Mouse (Mus musculus) thymus, postnatal 4 days (tissue): ENCODE measurements at regions not wholly inside any gene's neighbourhood (a gene's known extent, or its start where the extent isn't known, plus 50 kb on each side); places are given as distances from the start of the nearest gene placed in this dataset.

Source experiments
- DNase-seq: peaks from one replicate; pipeline ENCODE4 v3.0.0; 2021

- DNase-seq = no peak
Observed at GRCm38 (mm10) chr10:19187716-19188081, 168.6 kb upstream of the Olig3 start.

GRCm38 (mm10) chr10:19187084-19187615 lies 169.2 kb upstream of the Olig3 start:
- DNase-seq = peak; percentile 58

GRCm38 (mm10) chr10:19185790-19186581 lies 170.3 kb upstream of the Olig3 start:
- peak; percentile 70 for DNase-seq

DNA sequence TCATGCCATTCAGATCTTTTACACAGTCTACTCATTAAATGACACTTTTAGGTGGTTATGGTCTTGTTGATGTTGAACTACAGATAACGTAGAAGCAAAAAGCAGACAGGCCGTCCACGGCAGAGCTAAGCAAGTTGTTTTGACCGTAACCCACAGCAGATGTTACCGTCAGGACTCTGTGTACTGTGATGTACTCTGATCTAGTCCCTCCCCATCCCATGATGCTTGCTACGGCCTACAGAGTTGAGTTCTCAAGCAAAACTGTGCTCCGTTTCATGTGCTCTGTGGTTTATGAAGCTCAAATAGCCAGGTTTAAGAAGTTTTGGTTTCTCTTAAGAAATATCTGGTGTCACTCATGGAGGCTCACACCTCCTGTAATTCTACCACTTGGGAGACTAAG lies 169.4 kb upstream of the Tnfaip3 start:
- DNase-seq = peak; percentile 54

GRCm38 (mm10) chr10:19177895-19178294 lies 162.4 kb upstream of the Tnfaip3 start:
- no peak for DNase-seq

DNA sequence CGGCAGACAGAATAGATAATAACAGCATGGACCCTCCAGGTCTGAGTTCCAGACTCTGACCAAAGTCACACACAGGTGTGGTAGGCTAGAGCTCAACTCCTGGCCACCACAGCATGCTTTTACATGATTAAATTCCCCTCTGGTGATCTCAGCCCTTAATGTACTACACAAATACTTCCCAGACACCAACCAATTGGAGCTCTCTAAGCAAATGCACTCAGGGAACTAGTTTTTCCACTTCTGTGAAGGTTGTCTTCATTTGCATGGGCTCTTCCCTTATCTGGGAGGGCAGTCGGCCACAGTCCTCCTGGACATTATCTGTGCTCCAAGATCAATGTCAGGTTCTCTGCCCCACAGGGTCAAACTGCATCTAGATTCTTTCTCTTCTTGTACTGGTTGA lies 162.0 kb upstream of the Tnfaip3 start:
- no peak for DNase-seq

DNA sequence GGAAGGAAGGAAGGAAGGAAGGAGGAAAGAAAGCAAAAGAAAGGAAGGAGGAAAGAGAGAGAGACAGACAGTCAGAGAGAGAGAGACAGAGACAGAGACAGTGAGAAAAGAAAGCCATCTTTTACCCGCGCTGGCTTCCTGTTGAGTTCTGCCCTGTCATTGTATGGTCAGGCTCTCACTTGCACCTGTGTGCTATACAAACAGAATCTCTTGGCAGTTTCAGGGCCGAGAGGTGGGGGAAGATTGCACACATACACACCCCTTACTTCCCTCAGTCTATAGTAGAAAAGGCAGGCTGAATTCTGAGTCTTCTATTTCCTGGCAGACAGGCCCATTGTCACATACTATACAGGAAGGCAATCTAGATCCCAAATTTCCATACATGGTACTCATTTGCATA lies 160.8 kb upstream of the Tnfaip3 start:
- no peak for DNase-seq

DNA sequence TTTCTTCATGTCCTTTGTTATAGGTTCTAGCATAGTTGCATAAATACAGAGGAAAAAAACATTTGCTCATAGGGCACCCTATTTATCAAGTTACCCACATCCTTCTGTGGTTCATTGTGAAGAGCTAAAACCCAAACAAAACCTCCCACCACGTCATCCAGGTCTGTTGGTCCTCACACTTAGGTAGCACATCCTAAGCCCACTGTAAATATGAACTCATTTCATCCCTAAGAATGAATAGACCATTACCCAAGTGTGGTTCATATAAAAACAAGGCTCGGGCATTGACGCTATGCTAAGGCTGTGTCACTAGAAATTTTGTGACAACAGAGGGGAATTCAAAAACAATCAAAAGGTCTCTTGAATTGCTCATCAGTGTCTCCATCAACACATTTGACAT lies 156.4 kb upstream of the Tnfaip3 start:
- no peak for DNase-seq

- no peak for DNase-seq
Observed at GRCm38 (mm10) chr10:19170596-19170995, 155.1 kb upstream of the Tnfaip3 start.

GRCm38 (mm10) chr10:19169272-19169671 lies 153.8 kb upstream of the Tnfaip3 start:
- no peak for DNase-seq

DNA sequence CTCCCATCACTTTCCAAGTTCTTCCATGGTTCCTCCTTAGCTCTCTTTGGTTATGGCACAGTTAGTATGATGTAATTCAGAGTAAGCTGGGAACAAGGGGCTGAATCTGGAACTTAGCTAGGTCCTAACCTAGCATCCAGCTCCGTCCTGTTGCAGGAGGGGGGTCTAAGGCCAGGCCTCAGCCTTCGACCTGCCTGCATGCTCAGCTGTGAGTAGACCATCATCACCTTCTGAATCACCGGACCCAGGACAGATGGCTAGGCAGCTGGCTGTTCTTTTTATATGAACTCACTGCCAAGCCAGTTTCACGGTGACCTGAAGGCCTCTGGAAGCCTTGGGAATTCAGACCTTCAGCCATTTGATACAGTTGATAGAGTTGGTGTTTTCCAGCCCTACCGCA lies 152.9 kb upstream of the Tnfaip3 start:
- no peak for DNase-seq

DNA sequence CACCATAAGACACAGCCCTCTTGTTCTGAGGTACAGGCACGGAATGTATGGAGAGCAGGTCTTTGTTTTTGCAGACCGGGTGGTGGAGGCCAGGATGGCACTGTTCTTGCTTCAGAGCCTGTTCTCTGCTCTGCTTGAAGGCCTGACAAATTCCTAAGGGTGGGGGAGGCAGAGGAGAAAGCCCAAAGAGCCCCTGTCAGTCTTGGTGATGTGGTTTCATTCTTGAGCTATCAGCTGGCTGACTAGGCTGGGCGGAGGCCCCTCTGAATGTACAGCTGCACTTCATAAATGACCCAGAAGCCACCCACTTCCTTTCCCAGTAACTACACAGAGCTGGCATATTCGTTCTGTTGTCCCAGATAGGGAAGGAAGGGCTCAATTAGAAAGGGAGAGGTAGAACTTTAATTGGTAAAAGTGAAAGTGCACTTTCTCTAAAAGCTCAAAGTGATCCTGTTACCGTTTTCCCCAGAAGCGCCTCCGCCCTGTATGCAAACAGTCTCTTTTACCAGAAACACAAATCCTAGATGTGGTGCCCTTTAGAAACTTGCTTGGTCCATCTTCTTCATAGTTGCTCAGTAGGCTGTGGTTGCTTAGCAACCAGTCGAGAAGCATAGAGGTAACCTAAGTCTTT lies 152.3 kb upstream of the Tnfaip3 start:
- DNase-seq = peak; percentile 56

- no peak for DNase-seq
Observed at GRCm38 (mm10) chr10:19167101-19167500, 151.6 kb upstream of the Tnfaip3 start.

DNA sequence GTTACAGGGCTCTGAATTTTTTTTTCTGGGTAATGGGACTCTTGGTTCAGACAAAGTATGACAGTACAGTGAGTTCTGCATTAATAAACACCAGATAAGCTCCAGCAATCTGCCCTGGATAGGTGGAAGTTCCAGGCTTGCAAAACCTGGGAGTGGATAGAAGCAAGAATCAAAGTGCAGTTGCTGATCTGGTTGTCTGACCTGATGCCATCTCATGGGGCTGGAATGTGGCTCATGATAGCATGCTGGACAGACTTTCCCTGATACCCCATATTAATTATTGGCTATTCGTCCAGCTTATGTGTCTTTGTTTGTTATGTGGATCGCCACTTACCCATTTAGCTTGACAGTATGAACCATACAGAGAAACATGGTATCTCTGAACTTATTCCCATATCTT lies 146.6 kb upstream of the Tnfaip3 start:
- DNase-seq = no peak

DNA sequence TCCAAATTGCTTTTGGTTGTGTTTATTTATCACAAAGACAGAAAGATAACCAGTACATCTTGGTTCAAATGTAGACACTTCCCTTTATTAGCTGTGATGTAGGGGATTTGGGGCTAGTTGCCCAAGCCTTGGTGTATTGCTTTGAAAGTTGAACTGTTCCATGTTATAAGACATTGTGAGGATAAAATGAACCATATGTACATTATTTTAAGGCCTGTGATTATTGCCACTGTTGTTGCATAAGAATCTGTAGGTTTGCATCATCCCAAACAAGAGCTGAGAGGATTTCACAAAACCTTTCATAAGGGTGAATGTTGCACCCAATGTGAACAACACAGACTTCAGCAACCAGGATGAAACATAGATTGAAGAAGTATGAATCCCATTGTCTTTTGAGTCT lies 145.7 kb upstream of the Tnfaip3 start:
- DNase-seq = no peak

GRCm38 (mm10) chr10:19154041-19154440 lies 138.6 kb upstream of the Tnfaip3 start:
- no peak for DNase-seq

DNA sequence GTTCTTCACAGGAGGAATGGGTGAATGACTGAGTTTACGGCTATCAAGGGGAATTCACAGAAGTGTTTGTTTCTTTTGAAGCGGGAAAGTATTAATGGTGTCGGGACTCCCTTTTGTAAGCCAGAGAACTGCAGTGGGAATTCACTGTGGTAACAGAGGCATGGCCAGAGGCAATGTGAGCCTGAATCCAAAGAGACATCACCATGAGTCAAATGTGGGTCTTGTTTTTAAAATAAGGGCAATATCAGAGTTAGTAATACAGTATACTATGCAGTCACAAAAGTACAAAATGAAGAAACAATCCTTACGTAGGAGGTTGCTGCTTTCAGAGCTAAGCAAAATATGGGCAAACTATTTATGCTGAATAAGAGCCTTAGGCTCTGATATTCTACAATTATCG lies 137.3 kb upstream of the Tnfaip3 start:
- DNase-seq = no peak

- no peak for DNase-seq
Observed at GRCm38 (mm10) chr10:19150766-19151165, 135.3 kb upstream of the Tnfaip3 start.

DNA sequence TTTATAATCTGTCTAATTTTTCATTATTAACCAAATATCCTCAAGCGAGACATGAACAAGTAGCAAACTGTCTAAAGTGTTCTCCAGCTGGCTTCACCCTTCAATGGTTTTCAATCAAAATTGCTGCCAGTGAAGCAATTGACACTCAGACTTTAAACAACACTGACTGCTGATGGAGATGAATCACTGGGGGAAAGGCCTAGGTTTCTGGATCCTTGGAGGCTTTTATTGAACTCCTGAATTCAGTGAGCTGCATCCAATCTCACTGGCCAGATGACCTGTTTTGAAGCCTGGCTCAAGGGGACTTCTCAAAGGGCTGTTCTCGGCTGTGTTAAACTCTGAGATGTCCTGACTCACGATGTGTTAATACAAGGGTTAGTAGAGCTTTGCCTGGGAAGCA lies 134.5 kb upstream of the Tnfaip3 start:
- no peak for DNase-seq

GRCm38 (mm10) chr10:19149196-19149869 lies 133.9 kb upstream of the Tnfaip3 start:
- no peak for DNase-seq

GRCm38 (mm10) chr10:19141481-19141880 lies 126.0 kb upstream of the Tnfaip3 start:
- no peak for DNase-seq

- no peak for DNase-seq
Observed at GRCm38 (mm10) chr10:19140628-19141027, 125.2 kb upstream of the Tnfaip3 start.

DNA sequence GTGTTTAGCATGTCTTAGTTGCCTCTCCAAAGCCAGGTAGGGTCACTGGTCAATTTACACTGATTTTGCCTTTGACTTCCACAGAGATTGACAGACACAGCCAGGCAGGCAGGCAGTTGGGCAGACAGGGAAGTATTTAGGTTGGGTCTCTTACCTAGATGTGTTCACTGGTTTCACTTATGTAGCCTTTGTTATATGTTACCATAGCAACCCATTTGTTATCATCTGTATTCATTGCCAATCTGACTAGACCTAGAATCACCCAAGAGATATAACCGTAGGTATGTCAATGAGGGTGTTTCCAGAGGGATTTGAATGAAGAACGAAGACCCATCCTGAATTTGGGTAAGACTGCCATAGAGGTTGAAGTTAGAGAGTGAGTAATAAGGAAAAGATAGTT lies 123.8 kb upstream of the Tnfaip3 start:
- no peak for DNase-seq

DNA sequence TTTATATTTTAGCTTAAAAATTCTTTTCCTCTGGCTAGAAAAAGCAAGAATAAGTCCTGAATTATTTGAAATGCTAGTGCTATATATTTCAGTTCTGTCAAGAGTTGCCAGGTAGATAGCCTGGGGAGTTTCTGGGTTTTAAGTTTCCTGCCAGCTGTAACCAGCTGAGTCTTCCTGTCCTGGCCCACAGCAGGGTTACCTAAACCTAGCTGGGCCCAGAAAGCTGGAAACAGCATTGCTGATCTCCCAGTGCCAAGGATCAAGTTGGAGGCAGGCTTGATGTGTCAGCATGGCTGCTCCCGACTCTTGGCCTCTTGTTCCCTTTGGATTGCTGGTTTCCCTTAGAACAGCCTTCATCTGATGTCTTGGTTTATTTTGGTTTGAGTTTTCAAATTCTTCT lies 122.8 kb upstream of the Tnfaip3 start:
- no peak for DNase-seq
